Mouse (Mus musculus) frontal cortex, postnatal 14 days (tissue): ENCODE measurements around the gene Rbm6.

Source experiments
- DNase-seq, 2 experiments: peaks; one replicate each; pipeline ENCODE4 v3.0.0; 2022; ENCODE audit warnings: low spot score in 2 of 2

The Rbm6 gene

GRCm38 (mm10) chr9:107873137-107873536 is at the start of gene Rbm6:
Rbm6 (minus strand) TSS chr9:107873237.
- DNase-seq, result no peak

DNA sequence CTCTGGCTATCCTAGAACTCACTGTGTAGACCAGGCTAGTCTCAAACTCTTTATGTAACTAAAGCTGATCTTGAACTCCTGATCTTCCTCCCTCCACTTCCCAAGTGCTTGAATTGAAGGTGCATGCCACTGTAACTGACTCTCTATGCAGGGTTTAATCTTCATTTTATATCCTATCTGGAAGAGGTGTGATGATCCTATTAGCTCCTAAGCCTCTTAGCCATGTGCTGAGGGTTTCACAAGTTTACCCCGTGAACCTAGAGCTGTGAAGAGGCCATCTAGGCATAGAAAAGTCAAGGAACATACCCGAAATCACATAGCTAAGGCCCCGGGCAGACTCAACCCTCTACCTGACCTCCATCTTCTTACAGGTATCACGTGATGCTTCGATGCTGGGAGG is 46.4 kb upstream of the Rbm6 start:
- DNase-seq, result no peak

DNA sequence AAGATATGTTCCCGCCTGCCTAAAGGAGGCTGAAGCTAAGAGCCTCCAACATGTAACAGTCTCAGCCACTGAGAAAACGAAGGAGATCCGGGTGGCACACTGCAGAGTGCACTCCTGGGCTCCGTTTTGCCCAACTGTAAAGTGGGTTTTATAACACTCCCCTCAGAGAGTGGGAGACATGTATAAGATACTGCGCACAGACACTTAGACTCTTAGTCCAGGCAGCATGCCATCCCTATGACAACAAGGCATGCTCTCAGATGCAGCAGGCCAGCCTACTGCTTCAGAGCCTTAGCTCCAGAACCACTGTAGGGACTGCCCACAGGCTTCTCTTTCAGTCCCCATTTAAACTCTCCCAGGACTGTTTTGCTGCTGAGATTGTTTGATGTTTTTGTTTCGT is 45.8 kb upstream of the Rbm6 start:
- no peak for DNase-seq

DNA sequence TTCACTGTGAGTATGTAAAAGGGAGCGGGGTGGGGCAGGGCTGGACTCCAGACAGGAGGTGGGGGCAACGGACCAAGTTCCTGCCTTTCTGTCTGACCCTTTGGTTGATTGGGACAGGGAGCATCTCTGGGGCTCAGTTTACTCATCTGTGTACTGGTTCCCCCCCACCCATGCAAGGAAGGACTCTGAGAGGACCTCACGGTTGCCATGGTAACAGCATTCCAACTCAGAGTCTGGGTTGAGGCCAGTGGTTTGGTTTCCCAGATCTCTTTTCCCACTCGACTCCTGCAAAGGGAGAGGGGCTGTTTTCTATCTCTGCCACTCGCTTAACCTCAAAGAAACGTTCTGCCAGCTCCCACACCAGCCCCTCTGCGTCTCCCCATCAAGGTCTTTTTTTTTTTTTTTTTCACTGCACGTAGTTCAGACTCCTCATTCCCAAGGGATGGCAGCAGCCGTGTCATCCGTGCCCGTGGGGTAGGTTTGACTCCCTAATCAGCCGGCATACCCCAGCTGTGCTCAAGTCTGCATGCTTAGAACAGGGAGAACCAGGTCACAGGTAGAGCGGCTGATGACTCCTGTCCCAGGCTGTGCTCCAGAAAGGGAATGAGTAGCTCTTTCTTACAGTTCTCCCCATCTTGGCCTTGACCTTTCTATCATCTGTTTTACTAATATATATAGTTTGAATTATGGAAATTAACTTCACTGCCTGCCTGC is 45.0 kb upstream of the Rbm6 start:
- no peak for DNase-seq

- no peak for DNase-seq
These were observed 41.9 kb upstream of the Rbm6 start for GRCm38 (mm10) chr9:107914764-107915420.

GRCm38 (mm10) chr9:107910025-107910769 is 37.2 kb upstream of the Rbm6 start:
- DNase-seq, result no peak

- no peak for DNase-seq
These were observed 35.5 kb upstream of the Rbm6 start for GRCm38 (mm10) chr9:107908410-107909158.

- DNase-seq, result no peak
These were observed 34.7 kb upstream of the Rbm6 start for GRCm38 (mm10) chr9:107907801-107908120.

DNA sequence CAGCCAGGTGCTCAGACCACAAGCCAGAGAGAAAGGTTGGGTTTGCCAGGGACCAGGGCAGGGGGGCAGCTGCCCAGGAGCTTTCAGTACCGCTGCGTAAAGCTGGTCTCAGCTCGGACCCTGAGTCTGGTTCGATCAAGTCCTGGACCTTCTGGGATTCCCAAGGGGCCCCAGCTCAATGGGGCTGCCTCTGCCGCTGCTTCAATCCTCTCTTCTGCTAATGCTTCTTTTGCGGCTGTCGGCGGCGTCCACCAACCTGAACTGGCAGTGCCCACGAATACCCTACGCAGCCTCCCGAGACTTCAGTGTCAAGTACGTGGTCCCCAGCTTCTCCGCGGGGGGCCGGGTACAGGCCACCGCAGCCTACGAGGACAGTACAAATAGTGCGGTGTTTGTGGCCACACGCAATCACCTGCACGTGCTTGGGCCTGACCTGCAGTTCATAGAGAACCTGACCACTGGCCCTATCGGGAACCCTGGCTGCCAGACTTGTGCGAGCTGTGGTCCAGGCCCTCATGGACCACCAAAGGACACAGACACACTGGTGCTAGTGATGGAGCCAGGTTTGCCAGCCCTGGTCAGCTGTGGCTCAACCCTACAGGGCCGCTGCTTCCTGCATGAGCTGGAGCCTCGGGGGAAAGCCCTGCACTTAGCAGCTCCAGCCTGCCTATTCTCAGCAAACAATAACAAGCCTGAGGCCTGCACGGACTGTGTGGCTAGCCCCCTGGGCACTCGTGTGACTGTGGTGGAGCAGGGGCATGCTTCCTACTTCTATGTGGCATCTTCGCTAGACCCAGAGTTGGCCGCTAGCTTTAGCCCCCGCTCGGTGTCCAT is 34.1 kb upstream of the Rbm6 start:
- DNase-seq, result no peak

GRCm38 (mm10) chr9:107906252-107906966 is 33.4 kb upstream of the Rbm6 start, which contains the start of gene Mst1r:
Mst1r (plus strand) TSS chr9:107906873.
- DNase-seq, result no peak

DNA sequence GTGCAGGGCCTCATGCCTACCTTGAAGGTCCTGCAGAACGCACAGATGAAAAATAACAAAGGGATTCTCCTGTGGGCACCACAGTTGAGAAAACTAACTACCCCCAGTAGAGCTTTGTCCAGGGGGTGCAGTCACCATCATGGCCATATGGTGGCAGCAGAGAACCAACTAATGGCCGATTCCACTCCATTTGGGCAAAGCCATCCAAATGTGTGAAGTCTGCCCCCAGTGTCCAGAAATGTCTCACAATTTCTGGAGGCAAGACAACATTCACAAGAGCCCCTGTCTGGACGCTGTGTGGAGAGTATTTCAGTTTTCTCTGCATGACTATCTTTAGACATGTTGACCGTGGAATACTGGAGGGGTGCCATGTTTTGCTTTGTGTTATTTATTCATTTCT is 31.7 kb upstream of the Rbm6 start:
- peak; percentile 77 to 91 for DNase-seq

GRCm38 (mm10) chr9:107901627-107901914 is 28.5 kb upstream of the Rbm6 start:
- no peak for DNase-seq

DNA sequence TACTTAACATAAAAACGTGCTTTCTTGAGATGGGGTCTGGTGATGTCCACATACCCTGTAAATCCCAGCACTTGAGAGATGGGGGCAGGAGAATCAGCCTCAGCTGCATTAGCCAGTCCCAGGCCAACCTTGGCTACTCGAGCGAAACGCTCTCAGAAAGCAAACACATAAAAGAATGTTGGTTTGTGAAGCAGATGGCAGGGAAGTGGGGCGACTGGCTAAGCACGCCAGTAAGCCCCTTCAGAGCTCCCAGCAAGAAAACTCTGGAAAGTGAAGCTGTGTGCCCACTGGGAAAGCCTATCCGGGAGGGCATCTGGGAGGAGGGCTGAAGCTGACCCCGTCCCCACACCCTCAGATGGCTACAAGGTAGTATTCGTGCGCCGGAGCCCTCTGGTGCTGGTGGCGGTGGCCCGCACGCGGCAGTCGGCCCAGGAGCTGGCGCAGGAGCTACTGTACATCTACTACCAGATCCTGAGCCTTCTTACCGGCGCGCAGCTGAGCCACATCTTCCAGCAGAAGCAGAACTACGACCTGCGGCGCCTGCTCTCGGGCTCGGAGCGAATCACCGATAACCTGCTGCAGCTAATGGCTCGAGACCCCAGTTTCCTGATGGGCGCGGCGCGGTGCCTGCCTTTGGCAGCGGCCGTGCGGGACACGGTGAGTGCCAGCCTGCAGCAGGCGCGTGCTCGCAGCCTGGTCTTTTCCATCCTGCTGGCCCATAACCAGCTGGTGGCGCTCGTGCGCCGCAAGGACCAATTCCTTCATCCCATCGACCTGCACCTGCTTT is 28.0 kb upstream of the Rbm6 start:
- peak; percentile 69 to 78 for DNase-seq

- no peak for DNase-seq
These were observed 26.8 kb upstream of the Rbm6 start for GRCm38 (mm10) chr9:107899855-107900254.

DNA sequence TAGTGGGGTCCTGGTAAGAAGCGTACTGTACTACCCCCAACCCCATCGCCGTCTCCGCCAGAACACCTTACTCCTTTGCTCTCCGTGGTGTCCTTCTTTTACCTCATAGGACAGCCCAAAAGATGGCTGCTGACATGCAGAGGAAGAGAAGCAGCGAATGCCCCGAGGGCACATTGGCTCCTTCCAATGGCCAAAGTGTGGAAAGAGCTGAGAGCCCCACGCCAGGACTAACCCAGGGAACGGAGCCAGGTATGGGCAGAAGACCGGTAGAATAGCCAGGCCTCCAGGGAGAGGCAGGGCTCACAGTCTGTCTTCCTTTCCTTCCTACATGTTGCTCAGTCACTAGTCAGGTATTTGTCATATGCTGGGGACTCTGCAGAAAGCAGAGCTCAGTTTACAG is 25.5 kb upstream of the Rbm6 start:
- DNase-seq, result no peak

GRCm38 (mm10) chr9:107891023-107891422 is 18.0 kb upstream of the Rbm6 start:
- DNase-seq, result no peak

- DNase-seq, result no peak
These were observed 17.2 kb upstream of the Rbm6 start for GRCm38 (mm10) chr9:107890260-107890659.

DNA sequence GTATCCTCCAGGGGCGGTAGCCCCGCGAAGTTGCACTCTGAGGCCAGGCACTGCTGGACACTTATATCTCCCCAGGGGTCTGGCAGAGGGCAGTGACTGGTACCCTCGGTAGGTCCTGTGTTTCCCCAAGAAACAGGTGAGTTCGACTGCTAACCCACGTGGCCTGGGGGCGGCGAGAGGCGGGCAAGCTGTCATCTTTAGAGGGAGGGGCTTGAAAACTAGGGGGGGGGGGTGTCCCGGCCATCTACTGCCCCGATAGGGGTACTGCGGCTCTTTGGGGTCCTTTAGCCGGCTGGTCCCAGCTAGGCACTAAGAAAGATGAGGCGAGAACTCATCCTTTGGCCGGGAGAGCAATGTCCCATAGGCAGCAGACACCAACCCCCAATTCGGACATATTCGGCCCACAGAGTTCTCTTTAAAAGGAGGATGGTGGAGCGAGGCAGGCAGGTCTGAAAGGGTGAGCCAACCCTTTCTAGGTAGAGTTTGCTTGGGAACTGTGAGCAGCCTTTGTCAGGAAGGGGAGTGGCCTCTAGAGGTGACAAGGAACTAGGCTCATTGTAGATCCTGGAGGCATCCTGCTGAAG is 15.3 kb upstream of the Rbm6 start:
- DNase-seq, result no peak

DNA sequence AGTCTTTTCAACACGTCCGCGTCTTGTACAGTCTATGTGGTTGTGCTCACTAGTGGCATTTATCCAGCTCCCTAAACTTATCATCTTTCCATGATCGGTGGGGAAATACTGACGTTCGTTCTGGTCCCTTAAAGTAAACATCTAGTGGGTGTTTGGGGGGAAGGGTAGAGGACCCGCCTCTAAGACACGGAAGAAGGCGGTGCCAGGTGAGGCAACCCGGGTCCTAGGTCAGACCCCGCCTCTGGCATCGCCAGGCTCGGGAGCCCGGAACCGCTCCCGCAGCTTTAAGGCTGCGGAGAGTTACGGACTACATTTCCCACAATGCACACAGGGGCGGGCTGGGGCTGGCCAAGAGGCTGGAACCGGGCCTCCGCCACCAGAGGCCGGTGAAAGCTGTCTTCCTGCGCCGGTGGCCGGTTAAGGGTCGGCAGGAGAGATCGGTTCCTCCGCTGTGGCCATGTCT is 14.8 kb upstream of the Rbm6 start, which contains the start of gene Mon1a:
Gene Mon1a, plus strand, starts transcription at position 348 of the 463 bp plus-strand sequence.
- DNase-seq, result peak; percentile 69 to 73
